Mouse (Mus musculus) mammary gland, adult 2 months (tissue): Measurements from ENCODE around the gene Lpar6. TPM values are rescaled to one million over a fixed set of nuclear protein-coding genes. Genes with fewer than 3 reads are reported as not detected.

Experiments
- polyA plus RNA-seq: library from polyadenylated mRNA; depleted of rRNA; stranded (reverse); fragments of >200 nt; gene quantifications from 2 replicates; pipeline ENCODE4 v1.2.3, GENCODE M21; 2012; ENCODE audit warnings: low replicate concordance; rRNA removed

The Lpar6 gene
- polyA plus RNA-seq: 5.3 and 14.3 TPM in 2 replicates

DNA sequence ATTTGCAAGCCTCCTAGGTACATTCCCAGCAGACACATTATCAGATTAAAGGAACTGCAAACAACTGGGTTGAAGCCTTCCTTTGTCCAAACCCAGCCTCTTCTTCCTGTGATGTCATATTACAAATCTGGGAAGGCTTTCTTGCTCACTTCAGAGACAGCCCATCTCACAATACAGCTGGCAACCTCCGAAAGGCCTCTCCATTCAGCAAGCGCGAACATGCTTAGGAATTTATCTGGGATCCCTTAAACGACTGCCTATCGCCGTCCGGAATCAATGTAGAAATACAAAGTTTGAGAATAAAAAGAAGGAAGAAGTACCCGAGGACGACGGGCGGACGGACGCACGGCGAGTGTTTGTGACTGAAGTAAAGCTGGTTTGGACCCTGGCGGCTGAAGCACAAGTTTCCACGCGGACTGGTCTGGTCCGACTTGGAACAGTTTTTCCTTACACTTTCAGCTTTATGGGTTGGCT is at the start of gene Lpar6:
Gene Lpar6 (plus strand): TSS at position 48 of the 474 bp plus-strand sequence.

Other genes with a start within 250 kb of the Lpar6 start
- gene Cysltr2, start 188.8 kb upstream of the Lpar6 start, polyA plus RNA-seq: 1.4 and 1.5 TPM in 2 replicates
- 52.2 and 52.7 TPM in 2 replicates for gene Rcbtb2, start 114.9 kb upstream of the Lpar6 start, polyA plus RNA-seq
- gene Rb1, start 87.9 kb downstream of the Lpar6 start, polyA plus RNA-seq: 5.2 and 13.8 TPM in 2 replicates
- 1,325 and 1,769 TPM in 2 replicates for gene Itm2b, start 147.4 kb downstream of the Lpar6 start, polyA plus RNA-seq